Mouse (Mus musculus): ENCODE results near the gene Vangl1. TPM values are rescaled to one million over a fixed set of nuclear protein-coding genes. Genes with fewer than 3 reads are reported as not detected.

The Vangl1 gene
- polyA plus RNA-seq, 2 experiments = 22.7 to 24.7 TPM

GRCm38 (mm10) chr3:102244601-102245000 lies 40.1 kb upstream of the Vangl1 start:
- TF ChIP-seq POLR2A (IDR thresholded peaks at IDR 0.05; ENCODE audit: borderline replicate concordance, extremely low read depth, insufficient read depth, insufficient read length) = no peak
- Histone ChIP-seq H3K36me3 (ENCODE audit: control insufficient read depth, insufficient read depth, low read length) (no peaks in the 10 kb centered on the region), H3K27ac (replicated peaks; ENCODE audit: low read depth, low read length) (no peak overlapping the region), H3K4me3 (replicated peaks; ENCODE audit: low read length) (no peak overlapping the region), H3K9ac (ENCODE audit: low read depth, low read length, severe bottlenecking) (no peak overlapping the region), H3K4me1 (ENCODE audit: control insufficient read depth, insufficient read depth, low read length) (no peaks in the 10 kb centered on the region), H3K27me3 (ENCODE audit: control insufficient read depth, insufficient read depth, low read length) (no peaks in the 10 kb centered on the region), H3K9me3 (ENCODE audit: control insufficient read depth, low read length) (no peaks in the 10 kb centered on the region), H3K4me2 (replicated peaks; ENCODE audit: low read depth, low read length, severe bottlenecking) (no peak overlapping the region)
- ATAC-seq (ENCODE audit: low FRiP score, low read depth) (no peak), DNase-seq (ENCODE audit: low spot score) (no peak)
- 86% methylated on average over 3 of the region's 3 CpGs for WGBS

DNA sequence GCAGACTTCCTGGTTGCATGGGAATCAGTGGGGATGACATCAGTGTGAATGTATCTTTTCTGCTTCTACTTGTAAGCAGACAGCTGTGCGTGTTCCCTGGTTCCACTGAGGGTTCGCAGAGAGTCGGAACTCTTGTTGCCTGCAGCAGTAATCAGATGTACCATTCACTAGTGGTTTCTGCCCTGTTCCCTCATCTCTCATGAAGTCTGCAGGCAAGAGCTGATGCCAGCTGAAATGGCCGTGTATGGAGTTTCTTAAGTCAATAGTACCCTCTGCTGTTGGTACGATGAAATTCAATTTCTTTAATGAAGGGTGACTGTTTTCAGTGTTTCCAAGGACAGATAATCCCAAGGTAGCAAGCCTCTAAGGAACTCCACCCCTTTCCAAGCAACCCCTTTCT lies 38.4 kb upstream of the Vangl1 start:
- no peak for TF ChIP-seq POLR2A (IDR thresholded peaks at IDR 0.05; ENCODE audit: borderline replicate concordance, extremely low read depth, insufficient read depth, insufficient read length)
- Histone ChIP-seq H3K9ac (ENCODE audit: low read depth, low read length, severe bottlenecking) (no peak overlapping the region), H3K27me3 (ENCODE audit: control insufficient read depth, insufficient read depth, low read length) (no peaks in the 10 kb centered on the region), H3K36me3 (ENCODE audit: control insufficient read depth, insufficient read depth, low read length) (no peaks in the 10 kb centered on the region), H3K4me3 (replicated peaks; ENCODE audit: low read length) (no peak overlapping the region), H3K9me3 (ENCODE audit: control insufficient read depth, low read length) (no peaks in the 10 kb centered on the region), H3K27ac (replicated peaks; ENCODE audit: low read depth, low read length) (no peak overlapping the region), H3K4me1 (ENCODE audit: control insufficient read depth, insufficient read depth, low read length) (no peaks in the 10 kb centered on the region), H3K4me2 (replicated peaks; ENCODE audit: low read depth, low read length, severe bottlenecking) (no peak overlapping the region)
- ATAC-seq (ENCODE audit: low FRiP score, low read depth) = no peak; the same call in 1 of the 2 replicates
- 52% methylated on average over 5 of the region's 5 CpGs for WGBS
- DNase-seq (ENCODE audit: low spot score) = peak; percentile 63

DNA sequence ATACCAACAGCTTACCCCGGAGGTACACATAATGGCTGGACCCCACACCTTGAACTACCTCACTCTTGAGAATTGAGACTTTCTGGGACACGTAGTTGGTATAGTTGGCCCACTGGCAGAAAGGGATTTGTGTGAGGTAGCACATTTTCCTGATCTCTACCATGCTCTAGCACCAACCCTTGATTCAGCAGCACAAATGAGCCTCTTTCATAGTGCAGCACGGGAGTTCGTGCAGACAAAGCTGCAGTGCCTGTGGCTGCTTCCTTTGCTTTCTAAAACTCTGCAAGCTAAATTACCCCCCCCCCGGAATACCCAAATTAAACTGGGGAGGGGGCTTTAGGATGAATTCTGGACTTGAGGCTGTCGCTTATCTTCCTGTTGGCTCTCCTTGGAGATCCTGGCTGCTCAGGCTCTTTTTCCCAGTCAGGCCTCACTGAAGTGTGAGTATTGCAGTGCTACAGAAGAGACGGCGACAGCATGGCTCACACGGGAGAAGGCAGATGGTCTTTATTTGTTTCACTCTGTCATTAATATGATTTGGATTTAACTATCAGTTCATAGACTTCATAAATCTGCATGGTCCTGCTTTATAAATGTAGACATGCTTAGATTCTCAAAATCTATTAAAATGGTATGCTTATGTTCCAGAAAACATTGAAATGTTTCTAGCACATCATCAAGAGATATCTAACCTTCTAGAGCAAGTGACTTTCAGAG lies 27.1 kb upstream of the Vangl1 start:
- Histone ChIP-seq H3K9ac (ENCODE audit: low read depth, low read length, severe bottlenecking) (no peak overlapping the region), H3K27ac (replicated peaks; ENCODE audit: low read depth, low read length) (no peak overlapping the region), H3K36me3 (ENCODE audit: control insufficient read depth, insufficient read depth, low read length) (no peaks in the 10 kb centered on the region), H3K9me3 (ENCODE audit: control insufficient read depth, low read length) (no peaks in the 10 kb centered on the region; the same call in 1 of the 2 replicates), H3K4me3 (replicated peaks; ENCODE audit: low read length) (no peak overlapping the region), H3K27me3 (ENCODE audit: control insufficient read depth, insufficient read depth, low read length) (no peaks in the 10 kb centered on the region), H3K4me1 (ENCODE audit: control insufficient read depth, insufficient read depth, low read length) (no peaks in the 10 kb centered on the region), H3K4me2 (replicated peaks; ENCODE audit: low read depth, low read length, severe bottlenecking) (no peak overlapping the region)
- no peak for TF ChIP-seq POLR2A (IDR thresholded peaks at IDR 0.05; ENCODE audit: borderline replicate concordance, extremely low read depth, insufficient read depth, insufficient read length)
- WGBS = 85% methylated on average over 9 of the region's 9 CpGs
- no peak for ATAC-seq (ENCODE audit: low FRiP score, low read depth)
- no peak for DNase-seq (ENCODE audit: low spot score)

GRCm38 (mm10) chr3:102222756-102223155 lies 18.3 kb upstream of the Vangl1 start:
- Histone ChIP-seq H3K36me3 (ENCODE audit: control insufficient read depth, insufficient read depth, low read length) (no peaks in the 10 kb centered on the region), H3K9ac (ENCODE audit: low read depth, low read length, severe bottlenecking) (no peak overlapping the region), H3K4me2 (replicated peaks; ENCODE audit: low read depth, low read length, severe bottlenecking) (no peak overlapping the region), H3K4me1 (ENCODE audit: control insufficient read depth, insufficient read depth, low read length) (no peaks in the 10 kb centered on the region), H3K27me3 (ENCODE audit: control insufficient read depth, insufficient read depth, low read length) (no peaks in the 10 kb centered on the region), H3K9me3 (ENCODE audit: control insufficient read depth, low read length) (no peaks in the 10 kb centered on the region), H3K27ac (replicated peaks; ENCODE audit: low read depth, low read length) (no peak overlapping the region), H3K4me3 (replicated peaks; ENCODE audit: low read length) (no peak overlapping the region)
- 87% methylated on average over 8 of the region's 8 CpGs for WGBS
- DNase-seq (ENCODE audit: low spot score) (no peak), ATAC-seq (ENCODE audit: low FRiP score, low read depth) (no peak)
- no peak for TF ChIP-seq POLR2A (IDR thresholded peaks at IDR 0.05; ENCODE audit: borderline replicate concordance, extremely low read depth, insufficient read depth, insufficient read length)

DNA sequence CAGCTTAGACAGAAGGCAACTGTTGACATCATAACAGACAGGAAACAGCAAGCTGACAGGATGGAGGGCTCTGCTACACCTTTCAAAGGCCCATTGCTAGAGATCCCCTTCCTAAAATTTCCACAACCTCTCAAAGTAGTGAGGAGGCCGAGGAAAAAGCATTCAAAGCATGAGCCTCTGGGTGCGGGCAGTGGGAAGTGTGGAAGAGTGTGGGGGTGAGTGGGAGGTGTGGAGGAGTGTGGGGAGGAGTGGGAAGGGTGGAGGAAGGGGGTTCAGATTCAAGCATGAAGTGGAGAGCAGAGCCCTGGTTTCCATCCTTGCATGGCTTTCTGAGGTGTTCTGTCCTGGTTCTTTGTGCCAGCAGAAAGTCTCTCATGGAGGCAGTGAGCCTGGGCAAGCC lies 13.8 kb upstream of the Vangl1 start:
- DNase-seq (ENCODE audit: low spot score) (no peak), ATAC-seq (ENCODE audit: low FRiP score, low read depth) (no peak)
- no peak overlapping the region for H3K4me3 ChIP-seq (replicated peaks; ENCODE audit: low read length)
- no peaks in the 10 kb centered on the region for H3K4me1 ChIP-seq (ENCODE audit: control insufficient read depth, insufficient read depth, low read length)
- no peak overlapping the region for H3K27ac ChIP-seq (replicated peaks; ENCODE audit: low read depth, low read length)
- H3K27me3 ChIP-seq (ENCODE audit: control insufficient read depth, insufficient read depth, low read length) = no peaks in the 10 kb centered on the region
- 84% methylated on average over 2 of the region's 2 CpGs for WGBS
- no peak overlapping the region for H3K9ac ChIP-seq (ENCODE audit: low read depth, low read length, severe bottlenecking)
- TF ChIP-seq POLR2A (IDR thresholded peaks at IDR 0.05; ENCODE audit: borderline replicate concordance, extremely low read depth, insufficient read depth, insufficient read length) = no peak
- H3K4me2 ChIP-seq (replicated peaks; ENCODE audit: low read depth, low read length, severe bottlenecking) = no peak overlapping the region
- H3K36me3 ChIP-seq (ENCODE audit: control insufficient read depth, insufficient read depth, low read length) = no peaks in the 10 kb centered on the region
- H3K9me3 ChIP-seq (ENCODE audit: control insufficient read depth, low read length) = no peaks in the 10 kb centered on the region
